Mouse (Mus musculus): ENCODE data around the gene Taldo1. TPM values are rescaled to one million over a fixed set of nuclear protein-coding genes. Genes with fewer than 3 reads are reported as not detected.

The Taldo1 gene
- polyA plus RNA-seq, 1 experiment from 2014 or later = 359 TPM

GRCm38 (mm10) chr7:141361510-141361909 is 30.5 kb upstream of the Taldo1 start:
- no peak for ATAC-seq (ENCODE audit: insufficient read depth, low FRiP score, low TSS enrichment)
- Histone ChIP-seq H3K27me3 (ENCODE audit: control insufficient read depth, insufficient read depth, low read length) (peaks cover 9% of the 10 kb centered on the region; the same call in 1 of the 2 replicates), H3K36me3 (ENCODE audit: control insufficient read depth, insufficient read depth, low read length) (no peaks in the 10 kb centered on the region), H3K9me3 (ENCODE audit: control insufficient read depth, low read length) (no peaks in the 10 kb centered on the region), H3K4me1 (ENCODE audit: control insufficient read depth, insufficient read depth, low read length) (no peaks in the 10 kb centered on the region), H3K4me3 (ENCODE audit: low read depth, low read length) (no peak overlapping the region), H3K27ac (ENCODE audit: low read depth, low read length) (no peak overlapping the region), H3K4me2 (ENCODE audit: low read depth) (no peak overlapping the region), H3K9ac (ENCODE audit: low read length) (no peak overlapping the region)
- 16% methylated on average over 24 of the region's 24 CpGs for WGBS
- DNase-seq (ENCODE audit: low spot score) = no peak

GRCm38 (mm10) chr7:141363106-141363751 is 28.8 kb upstream of the Taldo1 start:
- 66% methylated on average over 4 of the region's 4 CpGs for WGBS

GRCm38 (mm10) chr7:141363752-141364125 is 28.3 kb upstream of the Taldo1 start:
- Histone ChIP-seq H3K4me2 (ENCODE audit: low read depth) (no peak overlapping the region), H3K9me3 (ENCODE audit: control insufficient read depth, low read length) (no peaks in the 10 kb centered on the region), H3K4me1 (ENCODE audit: control insufficient read depth, insufficient read depth, low read length) (no peaks in the 10 kb centered on the region), H3K27ac (ENCODE audit: low read depth, low read length) (no peak overlapping the region), H3K27me3 (ENCODE audit: control insufficient read depth, insufficient read depth, low read length) (peaks cover 9% of the 10 kb centered on the region; the same call in 1 of the 2 replicates), H3K4me3 (ENCODE audit: low read depth, low read length) (no peak overlapping the region), H3K36me3 (ENCODE audit: control insufficient read depth, insufficient read depth, low read length) (no peaks in the 10 kb centered on the region), H3K9ac (ENCODE audit: low read length) (no peak overlapping the region)
- ATAC-seq (ENCODE audit: insufficient read depth, low FRiP score, low TSS enrichment) (no peak), DNase-seq (ENCODE audit: low spot score) (no peak)
- WGBS = 65% methylated on average over 2 of the region's 2 CpGs

More at GRCm38 (mm10) chr7:141363106-141363751, 28.8 kb upstream of the Taldo1 start:
- H3K4me1 ChIP-seq (ENCODE audit: control insufficient read depth, insufficient read depth, low read length) = no peaks in the 10 kb centered on the region
- no peak for ATAC-seq (ENCODE audit: insufficient read depth, low FRiP score, low TSS enrichment)
- H3K4me3 ChIP-seq (ENCODE audit: low read depth, low read length) = no peak overlapping the region
- no peaks in the 10 kb centered on the region for H3K9me3 ChIP-seq (ENCODE audit: control insufficient read depth, low read length)
- H3K4me2 ChIP-seq (ENCODE audit: low read depth) = no peak overlapping the region
- no peak overlapping the region for H3K9ac ChIP-seq (ENCODE audit: low read length)
- peak; percentile 70 for DNase-seq (ENCODE audit: low spot score)
- H3K27me3 ChIP-seq (ENCODE audit: control insufficient read depth, insufficient read depth, low read length) = peaks cover 9% of the 10 kb centered on the region; the same call in 1 of the 2 replicates
- H3K27ac ChIP-seq (ENCODE audit: low read depth, low read length) = no peak overlapping the region
- H3K36me3 ChIP-seq (ENCODE audit: control insufficient read depth, insufficient read depth, low read length) = no peaks in the 10 kb centered on the region

GRCm38 (mm10) chr7:141364349-141365048 is 27.5 kb upstream of the Taldo1 start:
- H3K4me3 ChIP-seq (ENCODE audit: low read depth, low read length) = no peak overlapping the region
- no peaks in the 10 kb centered on the region for H3K9me3 ChIP-seq (ENCODE audit: control insufficient read depth, low read length)
- ATAC-seq (ENCODE audit: insufficient read depth, low FRiP score, low TSS enrichment) (no peak), DNase-seq (ENCODE audit: low spot score) (no peak)
- H3K9ac ChIP-seq (ENCODE audit: low read length) = no peak overlapping the region
- 81% methylated on average over 5 of the region's 5 CpGs for WGBS
- H3K36me3 ChIP-seq (ENCODE audit: control insufficient read depth, insufficient read depth, low read length) = no peaks in the 10 kb centered on the region
- H3K4me2 ChIP-seq (ENCODE audit: low read depth) = no peak overlapping the region
- H3K27ac ChIP-seq (ENCODE audit: low read depth, low read length) = no peak overlapping the region
- no peaks in the 10 kb centered on the region for H3K4me1 ChIP-seq (ENCODE audit: control insufficient read depth, insufficient read depth, low read length)
- H3K27me3 ChIP-seq (ENCODE audit: control insufficient read depth, insufficient read depth, low read length) = peaks cover 9% of the 10 kb centered on the region; the same call in 1 of the 2 replicates

- WGBS = 71% methylated on average over 3 of the region's 3 CpGs
- Histone ChIP-seq H3K4me2 (ENCODE audit: low read depth) (no peak overlapping the region), H3K36me3 (ENCODE audit: control insufficient read depth, insufficient read depth, low read length) (no peaks in the 10 kb centered on the region), H3K4me3 (ENCODE audit: low read depth, low read length) (no peak overlapping the region), H3K4me1 (ENCODE audit: control insufficient read depth, insufficient read depth, low read length) (no peaks in the 10 kb centered on the region), H3K9ac (ENCODE audit: low read length) (no peak overlapping the region), H3K9me3 (ENCODE audit: control insufficient read depth, low read length) (no peaks in the 10 kb centered on the region), H3K27ac (ENCODE audit: low read depth, low read length) (no peak overlapping the region), H3K27me3 (ENCODE audit: control insufficient read depth, insufficient read depth, low read length) (peaks cover 9% of the 10 kb centered on the region; the same call in 1 of the 2 replicates)
- DNase-seq (ENCODE audit: low spot score) = no peak
- ATAC-seq (ENCODE audit: insufficient read depth, low FRiP score, low TSS enrichment) = no peak
Observed at GRCm38 (mm10) chr7:141365049-141365445, 27.0 kb upstream of the Taldo1 start.

- H3K36me3 ChIP-seq (ENCODE audit: control insufficient read depth, insufficient read depth, low read length) = no peaks in the 10 kb centered on the region
- 79% methylated on average over 4 of the region's 4 CpGs for WGBS
- no peaks in the 10 kb centered on the region for H3K27me3 ChIP-seq (ENCODE audit: control insufficient read depth, insufficient read depth, low read length)
- ATAC-seq (ENCODE audit: insufficient read depth, low FRiP score, low TSS enrichment) = no peak
- no peaks in the 10 kb centered on the region for H3K9me3 ChIP-seq (ENCODE audit: control insufficient read depth, low read length)
- H3K27ac ChIP-seq (ENCODE audit: low read depth, low read length) = no peak overlapping the region
- no peak overlapping the region for H3K9ac ChIP-seq (ENCODE audit: low read length)
- no peak overlapping the region for H3K4me3 ChIP-seq (ENCODE audit: low read depth, low read length)
- no peak for DNase-seq (ENCODE audit: low spot score)
- no peaks in the 10 kb centered on the region for H3K4me1 ChIP-seq (ENCODE audit: control insufficient read depth, insufficient read depth, low read length)
- no peak overlapping the region for H3K4me2 ChIP-seq (ENCODE audit: low read depth)
Observed at GRCm38 (mm10) chr7:141367358-141367757, 24.6 kb upstream of the Taldo1 start.

GRCm38 (mm10) chr7:141369918-141370317 is 22.1 kb upstream of the Taldo1 start:
- Histone ChIP-seq H3K9me3 (ENCODE audit: control insufficient read depth, low read length) (no peaks in the 10 kb centered on the region), H3K4me1 (ENCODE audit: control insufficient read depth, insufficient read depth, low read length) (no peaks in the 10 kb centered on the region), H3K4me3 (ENCODE audit: low read depth, low read length) (no peak overlapping the region), H3K27me3 (ENCODE audit: control insufficient read depth, insufficient read depth, low read length) (no peaks in the 10 kb centered on the region), H3K4me2 (ENCODE audit: low read depth) (no peak overlapping the region), H3K27ac (ENCODE audit: low read depth, low read length) (no peak overlapping the region), H3K36me3 (ENCODE audit: control insufficient read depth, insufficient read depth, low read length) (no peaks in the 10 kb centered on the region), H3K9ac (ENCODE audit: low read length) (no peak overlapping the region)
- 64% methylated on average over 5 of the region's 5 CpGs for WGBS
- no peak for ATAC-seq (ENCODE audit: insufficient read depth, low FRiP score, low TSS enrichment)
- DNase-seq (ENCODE audit: low spot score) = no peak

GRCm38 (mm10) chr7:141371942-141372595 is 19.9 kb upstream of the Taldo1 start:
- Histone ChIP-seq H3K36me3 (ENCODE audit: control insufficient read depth, insufficient read depth, low read length) (no peaks in the 10 kb centered on the region), H3K27me3 (ENCODE audit: control insufficient read depth, insufficient read depth, low read length) (no peaks in the 10 kb centered on the region), H3K27ac (ENCODE audit: low read depth, low read length) (no peak overlapping the region), H3K9me3 (ENCODE audit: control insufficient read depth, low read length) (no peaks in the 10 kb centered on the region), H3K4me2 (ENCODE audit: low read depth) (no peak overlapping the region), H3K4me1 (ENCODE audit: control insufficient read depth, insufficient read depth, low read length) (no peaks in the 10 kb centered on the region), H3K4me3 (ENCODE audit: low read depth, low read length) (no peak overlapping the region), H3K9ac (ENCODE audit: low read length) (no peak overlapping the region)
- 76% methylated on average over 6 of the region's 6 CpGs for WGBS
- DNase-seq (ENCODE audit: low spot score) (no peak), ATAC-seq (ENCODE audit: insufficient read depth, low FRiP score, low TSS enrichment) (no peak)
